Mouse (Mus musculus): ENCODE data around the gene Psmc4. TPM values are rescaled to one million over a fixed set of nuclear protein-coding genes. Genes with fewer than 3 reads are reported as not detected.

Gene Psmc4
- polyA plus RNA-seq, 1 experiment from 2014 or later, result 232 TPM

- H3K4me3 ChIP-seq, result peak overlapping the region; percentile 18; the same call in 1 of the 2 replicates
- H3K27ac ChIP-seq (replicated peaks), result no peak overlapping the region
- H3K36me3 ChIP-seq, result peaks cover 34% of the 10 kb centered on the region
- H3K9me3 ChIP-seq, result no peaks in the 10 kb centered on the region
- peaks cover 7% of the 10 kb centered on the region; the same call in 1 of the 2 replicates for H3K27me3 ChIP-seq (replicated peaks)
- H3K9ac ChIP-seq, result peak overlapping the region; percentile 69
- WGBS, result 57% methylated on average over 17 of the region's 17 CpGs
- H3K4me1 ChIP-seq, result peaks cover 13% of the 10 kb centered on the region
- ATAC-seq (ENCODE audit: extremely low read depth, insufficient number of reproducible peaks, low FRiP score, low TSS enrichment), result no peak
- H3K4me2 ChIP-seq, result peak overlapping the region; percentile 51
These were observed 683 bp upstream of the Psmc4 start for GRCm38 (mm10) chr7:28050584-28050983.

- ATAC-seq (ENCODE audit: extremely low read depth, insufficient number of reproducible peaks, low FRiP score, low TSS enrichment), result no peak
- Histone ChIP-seq H3K4me2 (no peak overlapping the region), H3K27me3 (replicated peaks) (no peaks in the 10 kb centered on the region), H3K9ac (no peak overlapping the region), H3K36me3 (peaks cover 94% of the 10 kb centered on the region), H3K4me3 (no peak overlapping the region), H3K9me3 (no peaks in the 10 kb centered on the region), H3K27ac (replicated peaks) (no peak overlapping the region), H3K4me1 (peaks cover 10% of the 10 kb centered on the region)
- WGBS, result 95% methylated on average over 4 of the region's 4 CpGs
These were observed 5.4 kb downstream of the Psmc4 start for GRCm38 (mm10) chr7:28044524-28044923.

- H3K9me3 ChIP-seq, result 0 out of 2 replicates have a peak, but pooled peaks cover 7% of the 10 kb centered on the region
- ATAC-seq (ENCODE audit: extremely low read depth, insufficient number of reproducible peaks, low FRiP score, low TSS enrichment), result no peak
These were observed 35.5 kb downstream of the Psmc4 start for GRCm38 (mm10) chr7:28014445-28014810.

GRCm38 (mm10) chr7:28013549-28014444 is 36.1 kb downstream of the Psmc4 start, which contains the start of gene Zfp850:
Gene Zfp850 (minus strand): TSS chr7:28014115.
- H3K27me3 ChIP-seq (replicated peaks), result peaks cover 3% of the 10 kb centered on the region; the same call in 1 of the 2 replicates
- H3K36me3 ChIP-seq, result peaks cover 19% of the 10 kb centered on the region
- no peak within 1 kb of the TSS; the same call in 1 of the 2 replicates for H3K27ac ChIP-seq (replicated peaks)
- peak within 1 kb of the TSS; percentile 97 for H3K4me2 ChIP-seq
- 0 out of 2 replicates have a peak, but pooled peaks cover 5% of the 10 kb centered on the region for H3K9me3 ChIP-seq
- WGBS, result under 1% methylated on average over 47 of the region's 47 CpGs
- ATAC-seq (ENCODE audit: extremely low read depth, insufficient number of reproducible peaks, low FRiP score, low TSS enrichment), result 0 out of 2 replicates have a peak, but pooled peaks have one; percentile 37
- H3K4me3 ChIP-seq, result peak within 1 kb of the TSS; percentile 83
- peak within 1 kb of the TSS; percentile 93 for H3K9ac ChIP-seq
- H3K4me1 ChIP-seq, result peaks cover 10% of the 10 kb centered on the region

More at GRCm38 (mm10) chr7:28014445-28014810, 35.5 kb downstream of the Psmc4 start:
- Histone ChIP-seq H3K36me3 (peaks cover 19% of the 10 kb centered on the region), H3K9ac (peak overlapping the region; percentile 93), H3K4me2 (peak overlapping the region; percentile 97), H3K4me1 (peaks cover 10% of the 10 kb centered on the region), H3K27me3 (replicated peaks) (peaks cover 3% of the 10 kb centered on the region; the same call in 1 of the 2 replicates), H3K27ac (replicated peaks) (no peak overlapping the region), H3K4me3 (peak overlapping the region; percentile 83)
- WGBS, result 26% methylated on average over 7 of the region's 7 CpGs

- ATAC-seq (ENCODE audit: extremely low read depth, insufficient number of reproducible peaks, low FRiP score, low TSS enrichment), result no peak
- Histone ChIP-seq H3K9me3 (no peaks in the 10 kb centered on the region), H3K4me1 (peaks cover 10% of the 10 kb centered on the region), H3K27me3 (replicated peaks) (no peaks in the 10 kb centered on the region), H3K9ac (no peak overlapping the region), H3K4me3 (no peak overlapping the region), H3K4me2 (no peak overlapping the region), H3K27ac (replicated peaks) (no peak overlapping the region), H3K36me3 (peaks cover 38% of the 10 kb centered on the region)
- WGBS, result 97% methylated on average over 3 of the region's 3 CpGs
These were observed 39.6 kb downstream of the Psmc4 start for GRCm38 (mm10) chr7:28010271-28010670.

Other genes starting within 250 kb of the Psmc4 start
- gene Zfp626, start 242.9 kb downstream of the Psmc4 start, polyA plus RNA-seq (2015; fragmentation: Nextera tagmentation; extraction: Ambion mirVana), result 1.0 and 1.1 TPM in 2 replicates
- 4.5 and 5.6 TPM in 2 replicates for gene Zfp59, start 211.5 kb downstream of the Psmc4 start, polyA plus RNA-seq (2015; fragmentation: Nextera tagmentation; extraction: Ambion mirVana)
- 3.5 and 3.8 TPM in 2 replicates for gene Zfp607a, start 192.6 kb downstream of the Psmc4 start, polyA plus RNA-seq (2015; fragmentation: Nextera tagmentation; extraction: Ambion mirVana)
- gene Zfp974, start 120.6 kb downstream of the Psmc4 start, polyA plus RNA-seq (2015; fragmentation: Nextera tagmentation; extraction: Ambion mirVana), result 5.5 and 6.9 TPM in 2 replicates
- 12.0 and 13.1 TPM in 2 replicates for gene Zfp780b, start 70.9 kb downstream of the Psmc4 start, polyA plus RNA-seq (2015; fragmentation: Nextera tagmentation; extraction: Ambion mirVana)
- 1.7 and 2.7 TPM in 2 replicates for gene Zfp850, start 36.0 kb downstream of the Psmc4 start, polyA plus RNA-seq (2015; fragmentation: Nextera tagmentation; extraction: Ambion mirVana)
- 0.11 TPM in 1 of 2 replicates, not detected in the other for gene Fcgbp, start 21.1 kb upstream of the Psmc4 start, polyA plus RNA-seq (2015; fragmentation: Nextera tagmentation; extraction: Ambion mirVana)
- gene 9530053A07Rik, start 79.4 kb upstream of the Psmc4 start, polyA plus RNA-seq (2015; fragmentation: Nextera tagmentation; extraction: Ambion mirVana), result 0.05 TPM in 1 of 2 replicates, not detected in the other
- 81.3 and 86.7 TPM in 2 replicates for gene Fbl, start 119.6 kb upstream of the Psmc4 start, polyA plus RNA-seq (2015; fragmentation: Nextera tagmentation; extraction: Ambion mirVana)
- 8.8 and 9.0 TPM in 2 replicates for gene Dyrk1b, start 129.4 kb upstream of the Psmc4 start, polyA plus RNA-seq (2015; fragmentation: Nextera tagmentation; extraction: Ambion mirVana)
- gene Eid2, start 217.8 kb upstream of the Psmc4 start, polyA plus RNA-seq (2015; fragmentation: Nextera tagmentation; extraction: Ambion mirVana), result 1.1 and 1.2 TPM in 2 replicates
- 7.4 and 7.6 TPM in 2 replicates for gene Eid2b, start 227.6 kb upstream of the Psmc4 start, polyA plus RNA-seq (2015; fragmentation: Nextera tagmentation; extraction: Ambion mirVana)
- not detected in 2 replicates for gene Selenov, start 241.1 kb upstream of the Psmc4 start, polyA plus RNA-seq (2015; fragmentation: Nextera tagmentation; extraction: Ambion mirVana)